9 mouse cellular contexts compared by ENCODE assay signal in the genomic region with DNA sequence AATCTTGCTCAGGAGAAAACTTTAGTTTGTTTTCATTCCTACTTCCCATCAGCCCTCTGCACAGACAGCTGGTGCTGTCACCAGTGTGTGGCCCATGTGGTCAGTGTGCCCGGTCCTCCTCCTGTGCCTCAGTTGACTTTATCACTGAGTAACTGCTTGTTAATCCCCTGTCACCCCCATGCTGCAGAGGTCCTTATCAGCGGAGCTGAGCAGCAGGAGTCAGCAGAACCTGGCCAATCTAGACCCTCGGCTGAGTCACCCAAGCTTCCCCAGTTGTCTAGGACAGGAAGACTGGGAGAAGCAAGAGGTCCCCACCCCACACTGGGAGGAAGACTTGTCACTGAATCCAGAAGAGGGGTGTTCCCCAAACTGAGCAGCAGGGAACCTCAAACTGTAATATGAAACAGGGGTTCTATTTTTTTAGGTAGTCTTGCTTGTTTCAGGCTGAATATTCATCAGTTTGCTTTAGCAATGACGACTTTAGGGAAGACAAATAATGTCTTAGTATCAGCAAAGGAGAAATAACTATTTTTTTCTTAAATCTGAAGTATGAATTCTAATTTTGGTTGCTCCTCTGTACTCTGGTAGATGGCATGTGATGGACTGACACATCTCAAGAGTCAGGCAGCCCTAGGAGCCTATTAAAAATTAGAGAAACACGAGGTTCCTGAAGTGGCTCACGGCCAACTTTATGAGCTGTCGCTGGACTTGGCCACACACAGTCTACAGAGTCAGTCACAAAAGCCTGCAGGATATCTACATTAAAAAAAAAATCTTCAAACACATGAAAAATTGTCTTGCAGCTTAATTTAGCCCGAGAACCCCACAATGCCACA. TPM values are rescaled to one million over a fixed set of nuclear protein-coding genes. Genes with fewer than 3 reads are reported as not detected.
DNase-seq lines count a peak whose midpoint lies in the region; ATAC-seq lines count a peak whose summit lies in the region.
"Had no signal": no experiment of that assay in that cellular context is flagged by ENCODE, and none has a peak within 500 bp of the region (broad histone marks: within the 10 kb centered on the region; RNA-seq: fewer than 3 reads in every experiment).

No protein-coding gene starts in this region.

- H3K4me1 ChIP-seq in lung, embryonic 16.5 days (replicated peaks; ENCODE audit: control insufficient read depth, insufficient read depth, low read length) = peaks cover 51% of the 10 kb centered on the region
- peaks cover 100% of the 10 kb centered on the region for H3K4me1 ChIP-seq in megakaryocyte, embryonic 14.5 days
- 0 out of 2 replicates have a peak, but pooled peaks cover 3% of the 10 kb centered on the region for H3K4me1 ChIP-seq in midbrain, embryonic 15.5 days
- H3K4me1 ChIP-seq in forebrain, embryonic 10.5 days = peaks cover 19% of the 10 kb centered on the region

- no peaks in the 10 kb centered on the region for H3K27me3 ChIP-seq in lung, embryonic 16.5 days (ENCODE audit: control insufficient read depth, insufficient read depth, low read depth, low read length)
- no peaks in the 10 kb centered on the region for H3K27me3 ChIP-seq in megakaryocyte, embryonic 14.5 days (replicated peaks)
- no peaks in the 10 kb centered on the region for H3K27me3 ChIP-seq in midbrain, embryonic 15.5 days (replicated peaks)
- peaks cover 14% of the 10 kb centered on the region; the same call in 1 of the 2 replicates for H3K27me3 ChIP-seq in forebrain, embryonic 10.5 days (ENCODE audit: poor library complexity, severe bottlenecking)

- DNase-seq in lung, postnatal 36 days = no peak
- DNase-seq in cerebellum, adult 18-20 months = peak; percentile 68 to 71
- peak; percentile 41 for DNase-seq in heart, postnatal 4 days
- no peak for DNase-seq in forebrain, embryonic 10.5 days (ENCODE audit: extremely low spot score, low spot score)
- DNase-seq in embryo, embryonic 11 days = no peak
- DNase-seq: thymus, postnatal 4 days had no signal

- H3K9me3 ChIP-seq in lung, embryonic 16.5 days (ENCODE audit: control insufficient read depth, low read length) = no peaks in the 10 kb centered on the region
- H3K9me3 ChIP-seq in megakaryocyte, embryonic 14.5 days = no peaks in the 10 kb centered on the region
- no peaks in the 10 kb centered on the region for H3K9me3 ChIP-seq in midbrain, embryonic 15.5 days
- H3K9me3 ChIP-seq in forebrain, embryonic 10.5 days = no peaks in the 10 kb centered on the region

- WGBS in lung, embryonic 16.5 days = 31% methylated on average over 8 of the region's 8 CpGs
- WGBS in midbrain, embryonic 15.5 days = 74% methylated on average over 8 of the region's 8 CpGs
- 83% methylated on average over 8 of the region's 8 CpGs for WGBS in forebrain, embryonic 10.5 days

- no peak overlapping the region for H3K9ac ChIP-seq in lung, embryonic 16.5 days (ENCODE audit: low read length)
- H3K9ac ChIP-seq in midbrain, embryonic 15.5 days = no peak overlapping the region

- H3K4me2 ChIP-seq in lung, embryonic 16.5 days (ENCODE audit: low read depth, low read length) = no peak overlapping the region
- H3K4me2 ChIP-seq in midbrain, embryonic 15.5 days = no peak overlapping the region

- peak; percentile 72 for ATAC-seq in lung, embryonic 16.5 days (ENCODE audit: low read depth)
- no peak for ATAC-seq in midbrain, embryonic 15.5 days (replicated peaks)

- no peaks in the 10 kb centered on the region for H3K36me3 ChIP-seq in lung, embryonic 16.5 days (ENCODE audit: control insufficient read depth, insufficient read depth, low read length)
- H3K36me3 ChIP-seq in megakaryocyte, embryonic 14.5 days (replicated peaks; ENCODE audit: low read length) = peaks cover 86% of the 10 kb centered on the region
- no peaks in the 10 kb centered on the region for H3K36me3 ChIP-seq in midbrain, embryonic 15.5 days (replicated peaks)
- H3K36me3 ChIP-seq in forebrain, embryonic 10.5 days (replicated peaks) = no peaks in the 10 kb centered on the region

- peak overlapping the region; percentile 75 for H3K27ac ChIP-seq in lung, embryonic 16.5 days (ENCODE audit: low read length)
- H3K27ac ChIP-seq in midbrain, embryonic 15.5 days = no peak overlapping the region
- no peak overlapping the region for H3K27ac ChIP-seq in forebrain, embryonic 10.5 days

- no peak overlapping the region for H3K4me3 ChIP-seq in lung, embryonic 16.5 days (ENCODE audit: low read length)
- peak overlapping the region; percentile 87 for H3K4me3 ChIP-seq in megakaryocyte, embryonic 14.5 days (replicated peaks)
- no peak overlapping the region for H3K4me3 ChIP-seq in midbrain, embryonic 15.5 days
- H3K4me3 ChIP-seq in forebrain, embryonic 10.5 days = no peak overlapping the region

RNA-seq across cellular contexts. Expression of a gene that starts 31.9 kb away (rescaled TPM):
- polyA plus RNA-seq in lung, embryonic 16.5 days (2015; fragmentation: Nextera tagmentation; extraction: Ambion mirVana) = 10.2 and 10.7 TPM in 2 replicates
- 10 to 100 TPM; 29.4 to 33.1 TPM for total RNA-seq in heart, postnatal 4 days (2021)
- polyA plus RNA-seq in megakaryocyte, embryonic 14.5 days (2012; ENCODE audit: insufficient read depth, low replicate concordance) = 14.8 and 55.2 TPM in 2 replicates
- polyA plus RNA-seq in midbrain, embryonic 15.5 days (2015; fragmentation: Nextera tagmentation; extraction: Ambion mirVana) = 4.4 TPM in 2 replicates
- 2.1 and 2.3 TPM in 2 replicates for polyA plus RNA-seq in forebrain, embryonic 10.5 days (2016; fragmentation: Nextera tagmentation; extraction: Ambion mirVana)

Comparison
In these comparisons a context has a peak if more than half of its experiments do, and no peak if none do; other contexts are left out.
1. DNase-seq: peak in cerebellum, adult 18-20 months (2 of 2) and heart, postnatal 4 days (single experiment); none in lung, postnatal 36 days (single experiment), forebrain, embryonic 10.5 days (single experiment) and embryo, embryonic 11 days (single experiment).